Mouse (Mus musculus) neural tube, embryonic 11.5 days (tissue): Measurements from ENCODE around the gene Tmem161a. TPM values are rescaled to one million over a fixed set of nuclear protein-coding genes. Genes with fewer than 3 reads are reported as not detected.
"Not testable (repeated sequence)": the region's sequence is repeated elsewhere in the genome, so short reads cannot be mapped to it uniquely, and the experiment has no call there.

Source experiments
- ATAC-seq: fragments of 200-750 bp; cut with Nextera tagmentation; 2 replicates; pipeline ENCODE4 v1.8.0; 2017; ENCODE audit warnings: moderate number of reproducible peaks, mild to moderate bottlenecking, moderate TSS enrichment, moderate library complexity; ENCODE audit not compliant: insufficient read depth, low FRiP score, low TSS enrichment
- DNase-seq: peaks from one replicate; pipeline ENCODE4 v3.0.0-alpha.2; 2015; ENCODE audit warnings: low spot score
- H3K27ac ChIP-seq: fragments of 300-500 bp; sonication (generic); 2 replicates; pipeline ENCODE4 v1.5.1; 2014; ENCODE audit warnings: low read depth, mild to moderate bottlenecking, low read length
- H3K27me3 ChIP-seq: fragments of 300-500 bp; sonication (generic); 2 replicates; pipeline ENCODE4 v1.6.1; 2014; ENCODE audit warnings: mild to moderate bottlenecking, low read length, mixed read lengths; ENCODE audit not compliant: control insufficient read depth, insufficient read depth
- H3K36me3 ChIP-seq: fragments of 300-500 bp; sonication (generic); 2 replicates; pipeline ENCODE4 v1.6.1; 2014; ENCODE audit warnings: mild to moderate bottlenecking, low read length, moderate library complexity, mixed read lengths; ENCODE audit not compliant: control insufficient read depth, insufficient read depth
- H3K4me1 ChIP-seq: fragments of 300-500 bp; sonication (generic); 2 replicates; pipeline ENCODE4 v1.6.1; 2014; ENCODE audit warnings: low read length, mixed read lengths; ENCODE audit not compliant: control insufficient read depth, insufficient read depth
- H3K4me2 ChIP-seq: fragments of 300-500 bp; sonication (generic); 2 replicates; pipeline ENCODE4 v1.6.1; 2014; ENCODE audit warnings: low read depth, mild to moderate bottlenecking, moderate library complexity
- H3K4me3 ChIP-seq: fragments of 300-500 bp; sonication (generic); 2 replicates; pipeline ENCODE4 v1.5.1; 2014; ENCODE audit warnings: low read depth, low read length
- H3K9ac ChIP-seq: fragments of 300-500 bp; sonication (generic); 2 replicates; pipeline ENCODE4 v1.6.1; 2014; ENCODE audit warnings: mild to moderate bottlenecking, low read length
- H3K9me3 ChIP-seq: fragments of 300-500 bp; sonication (generic); 2 replicates; pipeline ENCODE4 v1.6.1; 2016; ENCODE audit warnings: low read length; ENCODE audit not compliant: control insufficient read depth
- whole genome bisulfite sequencing: fragments of 180-500 bp; shearing (Covaris S2); extraction: QIAGEN DNeasy Blood & Tissue Kit; methylation state at CpG from one replicate; pipeline ENCODE4 v1.1.7; 2014; 5-methylcytosine and 5-hydroxymethylcytosine counted together
- polyA plus RNA-seq: library from polyadenylated mRNA; unstranded; fragments of >200 nt; fragmentation: Nextera tagmentation; extraction: Ambion mirVana; gene quantifications from 2 replicates; pipeline ENCODE4 v1.2.1, GENCODE M21; 2014

The Tmem161a gene
- polyA plus RNA-seq, 1 experiment from 2014 or later: 36.4 TPM

DNA sequence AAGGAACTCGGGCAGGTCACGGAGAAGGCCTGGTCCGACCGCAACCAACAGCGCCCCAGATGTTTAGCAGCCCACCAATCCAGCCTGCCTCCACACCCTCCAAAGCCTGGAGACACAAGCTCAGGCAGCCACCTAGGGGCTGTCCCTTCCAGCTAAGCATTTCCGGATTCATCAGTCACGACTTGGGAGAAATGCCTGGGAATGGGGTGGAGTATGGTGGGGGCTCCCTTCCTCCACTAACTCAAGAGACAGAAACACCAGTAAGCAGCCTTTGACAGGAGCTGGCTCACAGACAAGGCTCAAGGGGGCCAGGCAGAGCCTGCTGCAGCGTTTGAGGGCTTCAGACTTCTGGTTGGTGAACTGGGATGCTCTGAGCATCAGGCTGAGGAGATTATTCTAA, 38.4 kb downstream of the Tmem161a start:
- Histone ChIP-seq H3K4me3 (no peak overlapping the region), H3K9me3 (no peaks in the 10 kb centered on the region), H3K27ac (no peak overlapping the region), H3K9ac (no peak overlapping the region), H3K4me2 (no peak overlapping the region), H3K27me3 (no peaks in the 10 kb centered on the region), H3K36me3 (no peaks in the 10 kb centered on the region), H3K4me1 (peaks cover 4% of the 10 kb centered on the region; the same call in 1 of the 2 replicates)
- DNase-seq (no peak), ATAC-seq (no peak)
- WGBS: 32% methylated on average over 8 of the region's 8 CpGs

GRCm38 (mm10) chr8:70211275-70211674, 39.1 kb downstream of the Tmem161a start:
- H3K9me3 ChIP-seq: no peaks in the 10 kb centered on the region
- H3K4me3 ChIP-seq: peak overlapping the region; percentile 57
- peak overlapping the region; percentile 57; the same call in 1 of the 2 replicates for H3K9ac ChIP-seq
- H3K36me3 ChIP-seq: no peaks in the 10 kb centered on the region
- peak overlapping the region; percentile 99 for H3K4me2 ChIP-seq
- H3K27me3 ChIP-seq: no peaks in the 10 kb centered on the region
- WGBS: 77% methylated on average over 1 of the region's 1 CpGs
- H3K4me1 ChIP-seq: peaks cover 4% of the 10 kb centered on the region; the same call in 1 of the 2 replicates
- no peak overlapping the region for H3K27ac ChIP-seq
- DNase-seq (no peak), ATAC-seq (no peak)

DNA sequence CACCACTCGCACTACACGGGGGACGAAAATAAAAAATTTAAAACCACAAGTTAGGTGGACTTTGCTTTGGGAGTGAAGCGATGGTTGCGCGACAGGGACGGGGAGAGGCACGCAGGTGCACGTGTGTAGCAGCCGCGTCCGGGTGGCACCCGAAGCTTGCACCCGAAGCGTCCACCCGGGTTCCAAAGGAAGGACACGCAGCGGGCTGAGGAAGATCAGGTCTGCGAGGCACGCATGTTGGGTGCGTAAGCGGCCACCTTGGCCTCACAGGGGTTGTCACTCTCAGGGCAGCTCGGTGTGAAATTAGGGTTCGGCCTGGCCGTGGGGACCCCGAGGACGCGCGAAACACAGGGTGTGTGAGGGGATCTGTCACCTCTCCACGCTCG, 39.6 kb downstream of the Tmem161a start:
- no peak for DNase-seq
- WGBS: 5% methylated on average over 31 of the region's 31 CpGs
- H3K27me3 ChIP-seq: no peaks in the 10 kb centered on the region
- peak overlapping the region; percentile 99 for H3K4me2 ChIP-seq
- ATAC-seq: no peak; the same call in 1 of the 2 replicates
- H3K4me3 ChIP-seq: peak overlapping the region; percentile 57
- H3K9ac ChIP-seq: peak overlapping the region; percentile 57
- H3K36me3 ChIP-seq: no peaks in the 10 kb centered on the region
- H3K9me3 ChIP-seq: no peaks in the 10 kb centered on the region
- peaks cover 4% of the 10 kb centered on the region; the same call in 1 of the 2 replicates for H3K4me1 ChIP-seq
- no peak overlapping the region for H3K27ac ChIP-seq

DNA sequence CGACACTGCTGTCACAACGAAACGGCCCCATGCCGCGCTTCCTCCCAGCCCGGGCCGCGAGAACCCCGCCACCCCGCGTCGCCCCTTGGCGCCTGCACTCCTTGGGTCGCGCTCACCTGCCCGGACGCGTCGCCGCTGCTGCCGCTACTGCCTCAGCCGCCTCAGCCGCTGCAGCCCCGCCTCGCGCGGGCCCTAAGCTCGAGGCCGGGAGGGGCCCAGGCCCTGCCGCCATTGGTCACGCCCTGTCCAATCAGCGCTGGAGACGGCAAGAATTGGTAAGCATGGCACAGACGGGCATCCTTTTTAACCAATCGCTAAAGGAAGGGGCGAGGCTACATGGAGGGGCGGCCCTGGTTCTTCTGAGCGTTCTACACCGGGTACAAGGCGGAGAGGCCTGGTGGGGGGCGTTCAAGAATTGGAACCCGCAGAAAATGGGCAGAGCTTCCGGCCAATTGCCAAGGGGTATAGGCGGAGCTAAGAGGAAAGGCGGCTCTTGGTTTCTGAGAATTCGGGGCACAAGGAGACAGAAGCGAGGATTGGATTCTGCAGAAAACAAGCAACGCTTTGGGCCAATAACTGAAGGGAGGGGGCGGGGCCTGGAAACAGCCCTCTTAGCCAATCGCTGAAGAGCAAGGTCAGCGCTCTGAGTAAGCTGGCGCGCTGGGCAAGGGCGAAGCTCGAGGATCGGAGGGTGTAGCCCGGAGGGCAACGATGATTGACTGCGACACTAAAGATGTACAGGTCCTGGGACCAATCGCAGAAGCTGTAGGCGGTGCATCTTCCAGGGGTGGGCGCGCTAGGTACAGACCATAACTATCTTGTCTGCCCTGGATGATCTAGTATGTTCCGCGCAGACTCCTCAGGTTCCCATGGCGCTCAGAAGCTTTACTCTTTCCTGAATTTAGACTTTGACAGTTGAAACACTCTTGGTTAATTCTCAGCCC, 40.2 kb downstream of the Tmem161a start, which contains the start of gene Slc25a42:
Gene Slc25a42, minus strand, starts transcription at position 194 of the 944 bp plus-strand sequence.
- no peaks in the 10 kb centered on the region for H3K27me3 ChIP-seq
- H3K4me2 ChIP-seq: peak within 1 kb of the TSS; percentile 99
- DNase-seq: peak; percentile 97
- peak within 1 kb of the TSS; percentile 57 for H3K4me3 ChIP-seq
- H3K27ac ChIP-seq: no peak within 1 kb of the TSS
- WGBS: under 1% methylated on average over 66 of the region's 66 CpGs
- H3K36me3 ChIP-seq: no peaks in the 10 kb centered on the region
- no peaks in the 10 kb centered on the region for H3K9me3 ChIP-seq
- peaks cover 4% of the 10 kb centered on the region; the same call in 1 of the 2 replicates for H3K4me1 ChIP-seq
- peak; percentile 99 for ATAC-seq
- peak within 1 kb of the TSS; percentile 57 for H3K9ac ChIP-seq

- H3K9me3 ChIP-seq: no peaks in the 10 kb centered on the region
- 81% methylated on average over 3 of the region's 3 CpGs for WGBS
- ATAC-seq (no peak), DNase-seq (no peak)
- H3K9ac ChIP-seq: no peak overlapping the region
- H3K36me3 ChIP-seq: no peaks in the 10 kb centered on the region
- H3K4me3 ChIP-seq: no peak overlapping the region
- H3K27ac ChIP-seq: no peak overlapping the region
- peaks cover 4% of the 10 kb centered on the region; the same call in 1 of the 2 replicates for H3K4me1 ChIP-seq
- no peaks in the 10 kb centered on the region for H3K27me3 ChIP-seq
- no peak overlapping the region for H3K4me2 ChIP-seq
Observed at GRCm38 (mm10) chr8:70214411-70214810, 42.3 kb downstream of the Tmem161a start.

DNA sequence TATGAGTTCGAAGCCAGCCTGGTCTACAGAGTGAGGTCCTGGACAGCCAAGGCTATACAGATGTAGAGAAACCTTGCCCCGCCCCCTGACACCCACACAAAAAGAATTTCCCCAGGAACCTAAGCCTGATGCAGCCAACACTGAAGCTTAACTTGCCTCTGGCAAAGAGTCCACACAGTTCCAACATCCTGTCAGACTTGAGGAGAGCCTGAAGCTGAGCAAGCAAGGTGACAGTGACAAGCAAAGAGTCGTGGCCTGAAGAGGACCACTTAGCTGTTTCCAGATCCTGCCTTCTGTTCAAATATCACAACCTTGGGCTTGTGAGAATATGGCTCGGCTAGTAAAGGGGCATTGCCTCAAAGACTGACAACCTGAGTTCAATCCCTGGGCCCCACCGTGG, 42.9 kb downstream of the Tmem161a start:
- no peak overlapping the region for H3K9ac ChIP-seq
- no peak overlapping the region for H3K4me2 ChIP-seq
- no peak for DNase-seq
- no peak overlapping the region for H3K27ac ChIP-seq
- H3K27me3 ChIP-seq: no peaks in the 10 kb centered on the region
- WGBS: 73% methylated on average over 5 of the region's 5 CpGs
- no peaks in the 10 kb centered on the region for H3K36me3 ChIP-seq
- no peak for ATAC-seq
- H3K4me1 ChIP-seq: peaks cover 4% of the 10 kb centered on the region; the same call in 1 of the 2 replicates
- no peaks in the 10 kb centered on the region for H3K9me3 ChIP-seq
- H3K4me3 ChIP-seq: no peak overlapping the region

DNA sequence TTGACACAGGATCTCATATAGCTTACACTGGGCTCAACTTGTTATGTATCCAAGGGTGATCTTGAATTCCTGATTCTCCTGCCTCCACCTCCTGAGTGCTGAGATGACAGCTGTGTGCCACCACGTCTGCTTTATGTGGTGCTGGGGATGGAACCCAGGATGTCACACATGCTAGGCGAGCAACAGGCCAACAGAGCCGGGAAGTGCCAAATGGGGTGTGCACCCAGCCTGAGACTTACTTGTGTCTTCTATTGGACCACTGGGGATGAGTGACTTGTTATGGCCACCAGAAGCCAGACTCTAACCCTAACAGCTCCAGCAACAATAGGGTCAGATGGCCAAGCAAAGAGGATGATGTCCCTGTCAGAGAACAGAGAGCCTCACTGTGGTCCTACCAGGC, 44.0 kb downstream of the Tmem161a start:
- H3K27ac ChIP-seq, H3K9ac ChIP-seq, H3K4me3 ChIP-seq, DNase-seq, ATAC-seq, H3K36me3 ChIP-seq, H3K4me2 ChIP-seq, H3K27me3 ChIP-seq, H3K4me1 ChIP-seq, H3K9me3 ChIP-seq: not testable (repeated sequence)
- WGBS: 64% methylated on average over 3 of the region's 3 CpGs

GRCm38 (mm10) chr8:70216566-70216965, 44.4 kb downstream of the Tmem161a start:
- Histone ChIP-seq H3K27ac (no peak overlapping the region), H3K4me1 (peaks cover 1% of the 10 kb centered on the region; the same call in 1 of the 2 replicates), H3K9me3 (no peaks in the 10 kb centered on the region), H3K9ac (no peak overlapping the region), H3K36me3 (no peaks in the 10 kb centered on the region), H3K4me3 (no peak overlapping the region), H3K27me3 (no peaks in the 10 kb centered on the region), H3K4me2 (no peak overlapping the region)
- DNase-seq (no peak), ATAC-seq (no peak)
- WGBS: no CpG with 5 or more reads among the region's 1 CpGs

- no peak overlapping the region for H3K9ac ChIP-seq
Observed at GRCm38 (mm10) chr8:70217441-70217840, 45.3 kb downstream of the Tmem161a start.

More at GRCm38 (mm10) chr8:70217441-70217840, 45.3 kb downstream of the Tmem161a start:
- Histone ChIP-seq H3K4me1 (no peaks in the 10 kb centered on the region), H3K4me2 (no peak overlapping the region), H3K27me3 (no peaks in the 10 kb centered on the region), H3K4me3 (no peak overlapping the region), H3K36me3 (no peaks in the 10 kb centered on the region), H3K27ac (no peak overlapping the region), H3K9me3 (no peaks in the 10 kb centered on the region)
- no peak for DNase-seq
- ATAC-seq: no peak
